Mouse (Mus musculus): ENCODE results near the gene Spns1.
"Not testable (repeated sequence)": the region's sequence is repeated elsewhere in the genome, so short reads cannot be mapped to it uniquely, and the experiment has no call there.

The Spns1 gene

DNA sequence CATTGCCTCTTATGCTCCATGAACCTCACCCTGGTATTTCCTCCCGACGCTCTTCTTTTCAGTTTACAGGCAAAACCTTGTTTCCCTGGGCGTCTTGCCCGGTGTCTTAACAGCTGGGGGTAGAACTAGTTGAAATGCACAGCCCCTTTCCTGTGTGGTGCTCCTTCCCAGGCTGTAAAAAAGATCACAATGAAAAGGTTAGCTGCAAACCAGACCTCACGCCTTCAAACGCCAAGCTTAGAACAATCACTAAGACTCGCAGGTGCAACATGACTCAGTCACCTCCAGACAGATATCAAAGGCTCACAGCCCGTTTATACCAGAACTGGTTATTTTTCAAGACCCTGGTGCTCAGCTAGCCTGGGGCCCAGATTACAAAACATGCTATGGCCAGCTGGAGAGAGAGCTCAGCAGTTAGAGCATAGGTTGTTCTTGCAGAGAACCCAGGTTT, 37.7 kb downstream of the Spns1 start:
- DNase-seq (ENCODE audit: low spot score in 2 of 2), result no peak

GRCm38 (mm10) chr7:126338906-126339305, 38.3 kb downstream of the Spns1 start:
- DNase-seq (ENCODE audit: low spot score in 2 of 2), result no peak

- DNase-seq (ENCODE audit: low spot score in 2 of 2), result no peak
Observed at GRCm38 (mm10) chr7:126335556-126335955, 41.7 kb downstream of the Spns1 start.

- no peak for DNase-seq (ENCODE audit: low spot score in 2 of 2)
Observed at GRCm38 (mm10) chr7:126332691-126333090, 44.6 kb downstream of the Spns1 start.

- DNase-seq (ENCODE audit: low spot score in 2 of 2), result no peak
Observed at GRCm38 (mm10) chr7:126330693-126331092, 46.6 kb downstream of the Spns1 start.

- DNase-seq (ENCODE audit: low spot score in 2 of 2), result no peak
Observed at GRCm38 (mm10) chr7:126329907-126330645, 47.2 kb downstream of the Spns1 start.

- not testable (repeated sequence) for DNase-seq (ENCODE audit: low spot score in 2 of 2)
Observed at GRCm38 (mm10) chr7:126328848-126329247, 48.4 kb downstream of the Spns1 start.

- not testable (repeated sequence) for DNase-seq (ENCODE audit: low spot score in 2 of 2)
Observed at GRCm38 (mm10) chr7:126325576-126326273, 51.5 kb downstream of the Spns1 start.

GRCm38 (mm10) chr7:126324791-126325190, 52.5 kb downstream of the Spns1 start:
- no peak for DNase-seq (ENCODE audit: low spot score in 2 of 2)

DNA sequence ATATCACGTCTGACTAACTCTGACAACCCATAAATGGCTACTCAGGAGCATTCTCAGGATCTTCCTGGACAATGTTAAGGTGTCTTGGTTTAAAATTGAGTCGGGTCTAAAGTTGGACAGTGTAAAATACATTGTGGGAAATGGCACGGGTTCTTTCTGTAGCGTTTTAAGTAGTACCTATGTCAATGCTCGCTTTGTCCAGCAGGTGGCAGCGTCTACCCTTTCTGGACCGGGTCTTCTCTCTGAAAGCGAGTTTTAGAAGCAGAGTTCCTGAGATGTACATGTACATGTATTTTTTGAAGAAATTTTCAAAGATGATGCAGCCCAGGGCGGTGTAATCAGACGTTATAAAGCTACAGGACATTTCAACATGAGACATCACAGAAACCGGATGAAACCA, 53.5 kb downstream of the Spns1 start:
- peak; percentile 72 to 87 for DNase-seq (ENCODE audit: low spot score in 2 of 2)
